Mouse (Mus musculus) intestine, embryonic 15.5 days (tissue): Measurements from ENCODE around the gene Ccdc185. TPM values are rescaled to one million over a fixed set of nuclear protein-coding genes. Genes with fewer than 3 reads are reported as not detected.

Experiments used
- ATAC-seq: fragments of 200-750 bp; cut with Nextera tagmentation; 2 replicates; pipeline ENCODE4 v1.8.0; 2017; ENCODE audit warnings: moderate TSS enrichment, moderate library complexity
- H3K27ac ChIP-seq: fragments of 300-500 bp; sonication (generic); 2 replicates; pipeline ENCODE4 v1.5.1; 2015; ENCODE audit warnings: mild to moderate bottlenecking, inconsistent platforms
- H3K27me3 ChIP-seq: fragments of 300-500 bp; sonication (generic); replicated peaks from 2 replicates; pipeline ENCODE4 v1.6.1; 2015; ENCODE audit warnings: inconsistent platforms
- H3K36me3 ChIP-seq: fragments of 300-500 bp; sonication (generic); 2 replicates; pipeline ENCODE4 v1.6.1; 2015; ENCODE audit warnings: inconsistent platforms
- H3K4me1 ChIP-seq: fragments of 300-500 bp; sonication (generic); replicated peaks from 2 replicates; pipeline ENCODE4 v1.6.1; 2015; ENCODE audit warnings: inconsistent platforms
- H3K4me2 ChIP-seq: fragments of 300-500 bp; sonication (generic); replicated peaks from 2 replicates; pipeline ENCODE4 v1.6.1; 2015; ENCODE audit warnings: mild to moderate bottlenecking, inconsistent platforms
- H3K4me3 ChIP-seq: fragments of 300-500 bp; sonication (generic); replicated peaks from 2 replicates; pipeline ENCODE4 v1.5.1; 2015; ENCODE audit warnings: inconsistent platforms
- H3K9ac ChIP-seq: fragments of 300-500 bp; sonication (generic); 2 replicates; pipeline ENCODE4 v1.6.1; 2015; ENCODE audit warnings: inconsistent platforms
- H3K9me3 ChIP-seq: fragments of 300-500 bp; sonication (generic); 2 replicates; pipeline ENCODE4 v1.6.1; 2016; ENCODE audit warnings: inconsistent platforms
- WGBS: fragments of 180-500 bp; shearing (Covaris S2); methylation state at CpG from one replicate; pipeline ENCODE4 v1.1.7; 2015; 5-methylcytosine and 5-hydroxymethylcytosine counted together
- polyA plus RNA-seq: library from polyadenylated mRNA; unstranded; fragments of >200 nt; fragmentation: Nextera tagmentation; extraction: Ambion mirVana; gene quantifications from 2 replicates; pipeline ENCODE4 v1.2.1, GENCODE M21; 2015

Gene Ccdc185
- polyA plus RNA-seq, 1 experiment from 2014 or later, result not detected

DNA sequence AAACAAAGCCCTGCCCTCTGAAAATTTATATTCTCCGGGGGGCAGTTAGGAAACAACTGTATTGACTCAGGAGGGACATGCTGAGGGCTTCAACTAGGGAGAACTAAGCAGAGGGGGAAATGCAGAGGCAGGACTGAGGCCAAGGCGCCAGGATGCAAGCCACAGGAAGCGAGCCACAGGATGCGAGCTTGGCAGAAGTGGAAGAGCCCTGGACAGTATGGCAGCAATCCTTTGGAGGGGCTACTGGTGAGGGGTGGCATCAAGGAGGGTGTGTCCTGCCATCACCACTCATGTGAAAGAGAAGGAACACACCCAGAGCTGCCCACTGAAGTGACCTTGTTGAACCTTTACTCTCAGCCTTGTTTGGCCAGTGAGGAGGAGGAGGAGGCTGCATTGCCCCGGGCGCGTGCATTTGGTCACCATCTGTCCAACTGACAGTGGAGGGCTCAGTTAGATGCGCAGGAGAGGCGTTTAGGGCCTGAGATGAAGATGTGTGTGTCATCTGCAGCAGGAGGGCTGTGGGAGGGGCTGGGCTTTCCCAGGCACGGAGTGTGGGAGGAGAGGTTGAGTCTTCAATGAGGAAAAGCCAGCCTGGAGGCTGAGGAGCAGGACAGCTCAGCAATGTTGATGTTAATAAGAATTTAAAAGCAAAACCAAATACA, 27.9 kb upstream of the Ccdc185 start:
- no peak for ATAC-seq
- Histone ChIP-seq H3K4me1 (no peaks in the 10 kb centered on the region), H3K4me3 (no peak overlapping the region), H3K9me3 (no peaks in the 10 kb centered on the region), H3K4me2 (no peak overlapping the region), H3K27ac (no peak overlapping the region), H3K9ac (no peak overlapping the region), H3K36me3 (no peaks in the 10 kb centered on the region), H3K27me3 (no peaks in the 10 kb centered on the region)
- WGBS, result 64% methylated on average over 10 of the region's 10 CpGs

DNA sequence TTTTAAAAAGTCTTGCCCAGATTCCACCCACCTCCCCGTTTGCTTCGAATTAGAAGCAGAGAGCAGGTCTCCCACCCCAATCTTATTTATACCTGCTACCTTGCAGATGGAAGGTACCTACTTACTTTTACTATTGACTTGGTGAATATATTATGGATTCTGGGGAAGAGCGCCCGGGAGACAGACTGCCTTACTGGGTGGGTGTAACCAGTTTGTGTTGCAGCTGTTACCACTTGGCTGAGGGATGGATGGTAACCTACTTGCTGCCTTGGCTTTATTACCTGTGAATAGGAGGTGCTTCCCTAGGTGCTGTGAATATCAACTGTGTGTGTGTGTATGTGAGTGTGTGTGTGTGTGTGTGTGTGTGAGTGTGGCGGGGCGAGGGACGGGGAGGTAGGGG, 26.6 kb upstream of the Ccdc185 start:
- no peak overlapping the region for H3K4me3 ChIP-seq
- no peaks in the 10 kb centered on the region for H3K9me3 ChIP-seq
- H3K4me2 ChIP-seq, result no peak overlapping the region
- no peak for ATAC-seq
- H3K36me3 ChIP-seq, result no peaks in the 10 kb centered on the region
- H3K27me3 ChIP-seq, result no peaks in the 10 kb centered on the region
- H3K4me1 ChIP-seq, result no peaks in the 10 kb centered on the region
- H3K27ac ChIP-seq, result no peak overlapping the region
- H3K9ac ChIP-seq, result no peak overlapping the region
- WGBS, result 94% methylated on average over 7 of the region's 7 CpGs

DNA sequence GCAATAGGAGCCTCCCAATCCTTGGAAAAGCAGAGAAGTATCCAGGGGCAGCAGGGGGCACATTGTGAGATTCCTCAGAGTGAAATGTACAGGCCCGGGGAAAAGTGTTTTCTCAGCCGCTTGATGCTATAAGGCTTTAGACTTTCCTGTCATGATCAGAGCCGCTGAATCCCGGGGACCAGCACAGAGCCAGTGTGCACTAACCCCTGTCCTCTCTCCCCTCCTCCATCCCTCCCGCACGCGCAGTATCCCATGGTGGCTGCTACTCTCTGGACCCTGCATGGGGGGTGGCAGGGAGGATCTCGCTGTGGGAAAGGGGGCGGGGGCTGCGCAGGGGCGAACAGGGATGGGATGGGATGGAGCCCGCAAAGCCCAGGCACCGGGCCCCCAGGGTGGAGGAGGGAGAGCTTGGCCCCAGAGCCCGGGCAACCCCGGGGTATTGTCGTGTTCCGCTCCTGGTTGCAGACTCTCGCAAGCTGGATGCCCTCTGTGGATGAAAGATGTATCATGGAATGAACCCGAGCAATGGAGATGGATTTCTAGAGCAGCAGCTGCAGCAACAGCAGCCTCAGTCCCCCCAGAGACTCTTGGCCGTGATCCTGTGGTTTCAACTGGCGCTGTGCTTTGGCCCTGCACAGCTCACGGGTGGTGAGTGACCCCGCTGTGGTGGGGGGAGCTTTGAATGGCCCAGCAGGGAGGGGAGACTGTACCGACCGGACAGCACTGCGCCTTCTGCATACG, 15.7 kb upstream of the Ccdc185 start:
- H3K27ac ChIP-seq, result no peak overlapping the region; the same call in 1 of the 2 replicates

DNA sequence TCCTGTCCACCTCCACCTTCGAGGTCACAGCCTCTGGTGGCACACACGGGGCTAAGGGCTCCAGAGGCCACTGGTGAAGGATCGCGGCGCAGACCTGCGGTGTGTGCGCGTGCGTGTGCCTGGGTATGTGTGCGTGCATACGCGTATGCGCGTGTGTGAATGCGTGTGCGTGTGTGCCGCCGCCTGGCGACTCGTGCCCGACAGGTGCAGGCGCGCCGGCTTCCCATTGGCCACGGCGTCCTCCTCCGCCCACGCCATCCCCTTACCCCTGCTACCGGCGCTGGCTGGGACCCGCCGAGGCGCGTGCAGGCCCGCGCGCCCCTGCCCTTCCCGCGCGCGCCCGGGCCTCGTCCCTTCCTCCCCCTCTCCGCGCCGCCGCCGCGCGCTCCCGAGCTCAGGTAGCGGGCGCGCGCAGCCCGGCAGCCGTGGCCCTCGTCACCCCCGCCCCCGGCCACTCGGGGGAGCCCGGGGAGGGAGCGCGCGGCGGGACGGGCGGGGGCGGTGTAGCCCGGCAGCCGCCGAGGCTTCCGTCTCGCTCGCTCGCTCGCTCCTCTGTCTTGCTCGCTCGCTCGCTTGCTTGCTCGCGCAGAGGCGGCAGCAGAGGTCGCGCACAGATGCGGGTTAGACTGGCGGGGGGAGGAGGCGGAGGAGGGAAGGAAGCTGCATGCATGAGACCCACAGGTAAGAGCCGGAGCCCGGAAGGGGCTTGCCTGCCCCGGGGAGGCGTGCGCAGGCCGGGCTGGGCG, 14.9 kb upstream of the Ccdc185 start, which contains the start of gene Susd4:
Gene Susd4 (plus strand): TSS at position 145 of the 746 bp plus-strand sequence.
- Histone ChIP-seq H3K4me2 (peak within 1 kb of the TSS; percentile 97), H3K27ac (peak within 1 kb of the TSS; percentile 37)

More for the DNA sequence above, 15.7 kb upstream of the Ccdc185 start:
- ATAC-seq, result peak; percentile 67
- Histone ChIP-seq H3K9me3 (no peaks in the 10 kb centered on the region), H3K4me2 (peak overlapping the region; percentile 97), H3K4me1 (peaks cover 12% of the 10 kb centered on the region), H3K27me3 (no peaks in the 10 kb centered on the region; the same call in 1 of the 2 replicates), H3K4me3 (peak overlapping the region; percentile 64), H3K9ac (peak overlapping the region; percentile 51), H3K36me3 (no peaks in the 10 kb centered on the region)
- 4% methylated on average over 27 of the region's 27 CpGs for WGBS

DNA sequence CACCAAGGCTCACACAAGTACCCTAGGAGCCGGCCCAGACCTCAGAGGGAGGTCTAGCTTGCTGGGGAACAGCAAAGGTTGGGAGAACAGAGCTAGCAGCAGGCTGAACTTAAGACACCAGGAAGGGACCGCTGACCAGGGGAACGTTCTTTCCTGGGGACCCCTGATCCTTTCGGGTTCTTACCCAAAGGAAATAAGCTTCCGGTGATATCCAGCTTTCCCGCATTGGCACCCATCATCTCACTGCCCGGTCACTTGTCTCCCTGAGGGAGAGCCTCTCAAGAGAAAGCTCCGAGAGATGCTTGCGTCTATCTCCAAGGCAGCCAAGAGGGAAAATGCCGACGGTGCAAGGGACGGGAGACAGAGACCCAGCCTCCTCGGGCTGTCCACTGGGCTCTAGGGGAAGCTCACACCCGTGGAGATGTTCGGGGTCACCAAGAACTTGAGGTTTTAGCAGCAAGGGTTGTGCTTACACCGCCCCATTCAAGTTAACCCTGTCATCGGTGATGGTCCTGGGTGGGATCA, 14.3 kb upstream of the Ccdc185 start:
- H3K36me3 ChIP-seq, result no peaks in the 10 kb centered on the region
- H3K4me1 ChIP-seq, result peaks cover 12% of the 10 kb centered on the region
- peak overlapping the region; percentile 97 for H3K4me2 ChIP-seq
- H3K27me3 ChIP-seq, result no peaks in the 10 kb centered on the region; the same call in 1 of the 2 replicates
- H3K9ac ChIP-seq, result peak overlapping the region; percentile 51; the same call in 1 of the 2 replicates
- no peak for ATAC-seq
- WGBS, result 16% methylated on average over 17 of the region's 17 CpGs
- H3K4me3 ChIP-seq, result peak overlapping the region; percentile 64
- no peaks in the 10 kb centered on the region for H3K9me3 ChIP-seq
- no peak overlapping the region for H3K27ac ChIP-seq

More for the DNA sequence above, 14.9 kb upstream of the Ccdc185 start, which contains the start of gene Susd4:
- WGBS, result under 1% methylated on average over 94 of the region's 95 CpGs
- peak; percentile 91 for ATAC-seq
- Histone ChIP-seq H3K36me3 (no peaks in the 10 kb centered on the region), H3K4me1 (peaks cover 12% of the 10 kb centered on the region), H3K4me3 (peak within 1 kb of the TSS; percentile 64), H3K9me3 (no peaks in the 10 kb centered on the region), H3K27me3 (no peaks in the 10 kb centered on the region; the same call in 1 of the 2 replicates), H3K9ac (peak within 1 kb of the TSS; percentile 51)

DNA sequence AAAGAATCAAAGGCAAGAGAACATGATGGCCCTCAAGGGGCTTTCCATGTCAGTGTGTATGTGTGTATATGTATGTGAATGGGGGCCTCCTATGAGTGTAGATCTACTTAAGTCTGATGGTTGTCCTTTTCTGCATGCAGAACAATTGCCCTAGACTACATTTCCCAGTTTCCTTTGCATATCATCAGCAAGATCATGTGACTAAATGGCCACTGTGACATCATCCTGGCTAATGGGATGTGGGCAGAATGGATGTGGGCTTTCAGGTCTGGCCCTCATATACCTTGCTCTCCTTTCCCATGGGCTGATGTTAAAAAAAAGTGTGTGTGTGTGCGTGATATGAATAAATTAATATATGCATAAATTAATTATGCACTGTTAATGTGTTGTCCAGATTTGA, 9.8 kb upstream of the Ccdc185 start:
- ATAC-seq, result no peak
- Histone ChIP-seq H3K4me2 (no peak overlapping the region), H3K9ac (no peak overlapping the region), H3K9me3 (no peaks in the 10 kb centered on the region), H3K36me3 (no peaks in the 10 kb centered on the region), H3K27me3 (no peaks in the 10 kb centered on the region; the same call in 1 of the 2 replicates), H3K27ac (no peak overlapping the region), H3K4me1 (0 out of 2 replicates have a peak, but pooled peaks cover 4% of the 10 kb centered on the region), H3K4me3 (no peak overlapping the region)
- WGBS, result 88% methylated on average over 1 of the region's 1 CpGs

DNA sequence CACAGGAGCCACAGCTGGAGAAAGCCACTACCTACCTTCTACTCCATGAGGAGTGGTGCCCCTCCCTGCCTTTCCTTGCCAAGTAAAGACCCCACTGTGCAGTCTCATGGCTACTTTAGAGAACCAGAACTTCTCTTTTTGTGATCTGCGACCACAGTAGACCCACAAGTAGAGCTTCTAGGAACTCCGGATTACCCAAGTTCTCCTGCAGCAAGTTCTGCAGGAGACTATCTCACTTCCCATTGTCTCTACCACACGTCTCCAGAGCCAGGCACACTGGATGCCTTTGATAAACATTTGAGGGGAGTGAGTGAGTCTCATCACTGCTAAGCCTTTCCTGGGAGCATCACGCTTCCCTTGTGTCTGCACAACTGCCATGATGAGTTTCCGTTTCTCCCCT, 5.9 kb upstream of the Ccdc185 start:
- Histone ChIP-seq H3K4me1 (no peaks in the 10 kb centered on the region), H3K9ac (no peak overlapping the region), H3K27me3 (no peaks in the 10 kb centered on the region; the same call in 1 of the 2 replicates), H3K36me3 (no peaks in the 10 kb centered on the region), H3K4me2 (no peak overlapping the region), H3K4me3 (no peak overlapping the region), H3K9me3 (no peaks in the 10 kb centered on the region), H3K27ac (no peak overlapping the region)
- no peak for ATAC-seq
- WGBS, result 82% methylated on average over 5 of the region's 5 CpGs

DNA sequence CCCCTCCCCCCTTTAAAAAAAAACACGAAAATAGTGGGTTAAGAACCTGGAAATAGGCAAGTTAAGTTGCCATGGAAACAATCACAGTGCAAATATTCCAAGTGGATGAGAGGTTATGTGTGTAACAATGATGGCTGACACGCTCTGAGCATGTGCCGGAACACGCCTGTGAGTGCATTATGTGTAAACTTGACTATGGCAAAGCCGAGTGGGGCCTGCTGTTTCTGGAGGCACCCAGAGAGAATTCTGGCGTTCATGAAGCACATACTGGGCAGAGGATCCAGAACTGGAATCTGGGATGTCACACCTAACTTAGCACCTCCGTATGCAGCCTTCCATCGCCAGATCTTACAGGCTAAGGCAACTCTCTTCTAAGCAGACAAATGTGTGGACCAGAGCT, 4.7 kb upstream of the Ccdc185 start:
- WGBS, result 77% methylated on average over 8 of the region's 8 CpGs
- Histone ChIP-seq H3K27me3 (no peaks in the 10 kb centered on the region; the same call in 1 of the 2 replicates), H3K4me1 (no peaks in the 10 kb centered on the region), H3K9me3 (no peaks in the 10 kb centered on the region), H3K36me3 (no peaks in the 10 kb centered on the region), H3K4me2 (no peak overlapping the region), H3K9ac (no peak overlapping the region), H3K4me3 (no peak overlapping the region), H3K27ac (no peak overlapping the region)
- ATAC-seq, result no peak

DNA sequence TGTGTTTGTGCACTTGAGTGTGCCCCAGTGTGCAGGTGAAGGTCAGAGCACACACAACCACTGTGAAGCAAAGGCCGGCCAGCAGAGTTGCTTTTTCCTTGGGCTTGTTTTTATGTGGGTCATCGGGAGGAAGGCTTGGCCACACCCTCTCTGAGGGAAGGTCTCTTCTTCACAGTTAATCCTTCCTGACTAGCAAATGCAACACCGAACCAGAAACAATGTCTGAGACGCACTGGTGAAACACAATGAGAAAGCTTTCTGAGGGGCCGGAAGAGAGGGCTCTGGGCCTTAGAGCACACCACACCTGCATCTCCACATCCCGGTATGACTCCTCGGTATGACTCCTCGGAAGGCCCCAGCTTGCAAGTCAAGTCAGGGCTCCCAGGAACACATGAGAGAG, 2.3 kb upstream of the Ccdc185 start:
- Histone ChIP-seq H3K27me3 (no peaks in the 10 kb centered on the region), H3K9ac (no peak overlapping the region), H3K4me2 (no peak overlapping the region), H3K27ac (0 out of 2 replicates have a peak overlapping the region, but pooled peaks have one; percentile 27), H3K9me3 (no peaks in the 10 kb centered on the region), H3K4me3 (no peak overlapping the region), H3K36me3 (no peaks in the 10 kb centered on the region), H3K4me1 (no peaks in the 10 kb centered on the region)
- no peak for ATAC-seq
- WGBS, result 80% methylated on average over 8 of the region's 8 CpGs

DNA sequence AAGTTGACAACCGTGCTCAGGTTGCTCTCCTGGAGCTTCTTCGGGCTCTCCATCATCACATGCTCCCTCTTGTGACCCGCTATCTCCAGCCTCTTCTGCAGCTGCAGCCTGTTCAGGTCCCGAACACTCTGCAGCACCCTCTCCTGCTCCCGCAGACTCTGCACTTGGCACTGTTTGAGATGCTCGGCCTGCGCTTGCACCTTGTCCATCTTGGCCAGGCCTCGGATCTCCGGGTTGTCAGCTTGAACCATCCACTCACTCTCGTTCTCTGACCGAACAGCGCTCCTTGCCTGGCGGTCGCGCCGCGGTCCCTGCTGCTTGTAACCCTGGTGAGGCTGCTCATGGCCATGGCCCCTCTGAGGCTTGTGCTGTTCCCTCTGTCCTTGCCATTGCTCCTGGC, 1.1 kb downstream of the Ccdc185 start:
- H3K36me3 ChIP-seq, result no peaks in the 10 kb centered on the region
- no peak overlapping the region for H3K4me3 ChIP-seq
- no peak overlapping the region for H3K4me2 ChIP-seq
- no peaks in the 10 kb centered on the region for H3K4me1 ChIP-seq
- no peak overlapping the region for H3K27ac ChIP-seq
- no peaks in the 10 kb centered on the region for H3K27me3 ChIP-seq
- WGBS, result 80% methylated on average over 17 of the region's 17 CpGs
- no peak overlapping the region for H3K9ac ChIP-seq
- no peak for ATAC-seq
- H3K9me3 ChIP-seq, result no peaks in the 10 kb centered on the region

DNA sequence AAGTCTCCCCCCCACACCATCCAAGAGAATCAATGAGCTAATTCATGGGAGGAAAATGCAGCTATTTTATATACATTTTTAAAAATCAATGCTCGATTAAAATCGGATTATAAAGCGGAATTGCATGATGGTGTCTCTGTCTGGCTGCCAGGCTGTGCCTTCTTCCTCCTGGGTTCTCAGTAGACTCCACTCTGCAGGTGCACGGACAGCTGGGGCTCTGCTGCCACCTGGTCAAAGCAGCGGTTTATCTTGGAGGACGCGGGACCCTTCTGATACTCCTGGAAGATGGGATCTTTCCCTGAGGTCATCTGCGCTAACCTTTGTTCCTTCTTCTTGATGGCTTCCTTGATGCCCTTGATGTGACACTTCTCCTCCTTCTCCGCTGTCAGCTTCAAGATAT, 1.9 kb downstream of the Ccdc185 start:
- H3K9me3 ChIP-seq, result no peaks in the 10 kb centered on the region
- no peak overlapping the region for H3K4me3 ChIP-seq
- no peak overlapping the region for H3K27ac ChIP-seq
- H3K4me2 ChIP-seq, result no peak overlapping the region
- H3K9ac ChIP-seq, result no peak overlapping the region
- no peak for ATAC-seq
- no peaks in the 10 kb centered on the region for H3K27me3 ChIP-seq
- 93% methylated on average over 9 of the region's 9 CpGs for WGBS
- H3K36me3 ChIP-seq, result no peaks in the 10 kb centered on the region
- H3K4me1 ChIP-seq, result no peaks in the 10 kb centered on the region

DNA sequence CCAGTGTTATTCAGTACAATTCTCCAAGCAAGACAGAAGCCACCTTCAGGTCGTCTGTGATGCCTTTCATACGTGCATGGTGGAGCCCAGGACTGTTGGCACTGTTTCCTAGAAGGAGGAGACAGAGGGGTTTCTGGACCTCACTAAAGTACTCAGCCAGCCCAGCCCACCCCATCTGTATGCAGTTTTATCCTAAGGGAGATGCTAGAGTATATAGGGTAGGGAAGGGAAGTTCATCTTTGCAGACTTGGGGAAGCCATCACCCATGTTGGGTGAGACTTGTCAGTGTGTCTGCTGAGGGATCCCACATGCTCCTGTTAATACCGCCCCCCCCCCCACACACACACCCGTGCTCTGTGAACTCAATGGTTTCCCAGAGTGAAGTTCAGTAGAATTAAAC, 13.1 kb downstream of the Ccdc185 start:
- peaks cover 3% of the 10 kb centered on the region; the same call in 1 of the 2 replicates for H3K4me1 ChIP-seq
- no peaks in the 10 kb centered on the region for H3K9me3 ChIP-seq
- peak overlapping the region; percentile 19; the same call in 1 of the 2 replicates for H3K27ac ChIP-seq
- H3K4me3 ChIP-seq, result no peak overlapping the region
- no peak overlapping the region for H3K9ac ChIP-seq
- no peaks in the 10 kb centered on the region for H3K36me3 ChIP-seq
- no peaks in the 10 kb centered on the region for H3K27me3 ChIP-seq
- WGBS, result 39% methylated on average over 4 of the region's 4 CpGs
- peak; percentile 34; the same call in 1 of the 2 replicates for ATAC-seq
- no peak overlapping the region for H3K4me2 ChIP-seq
